Mouse (Mus musculus) hindbrain, embryonic 14.5 days (tissue): ENCODE measurements around the gene Rfx8. TPM values are rescaled to one million over a fixed set of nuclear protein-coding genes. Genes with fewer than 3 reads are reported as not detected.
"Not testable (repeated sequence)": the region's sequence is repeated elsewhere in the genome, so short reads cannot be mapped to it uniquely, and the experiment has no call there.

Experiments
- ATAC-seq: fragments of 200-750 bp; cut with Nextera tagmentation; 2 replicates; pipeline ENCODE4 v1.8.0; 2017; ENCODE audit warnings: moderate number of reproducible peaks, mild to moderate bottlenecking, moderate TSS enrichment, moderate library complexity; ENCODE audit not compliant: low FRiP score
- DNase-seq: peaks from one replicate; pipeline ENCODE4 v3.0.0-alpha.2; 2015; ENCODE audit warnings: low spot score
- H3K27ac ChIP-seq: fragments of 300-500 bp; sonication (generic); 2 replicates; pipeline ENCODE4 v1.5.1; 2014; ENCODE audit warnings: mild to moderate bottlenecking, moderate library complexity
- H3K27me3 ChIP-seq: fragments of 300-500 bp; sonication (generic); 2 replicates; pipeline ENCODE4 v1.6.1; 2014; ENCODE audit warnings: mild to moderate bottlenecking, low read length, mixed read lengths; ENCODE audit not compliant: control insufficient read depth, insufficient read depth
- H3K36me3 ChIP-seq: fragments of 300-500 bp; sonication (generic); replicated peaks from 2 replicates; pipeline ENCODE4 v1.6.1; 2014; ENCODE audit not compliant: control insufficient read depth, insufficient read depth
- H3K4me1 ChIP-seq: fragments of 300-500 bp; sonication (generic); replicated peaks from 2 replicates; pipeline ENCODE4 v1.6.1; 2014; ENCODE audit warnings: antibody characterized with exemption, low read length, mixed read lengths; ENCODE audit not compliant: control insufficient read depth, insufficient read depth
- H3K4me2 ChIP-seq: fragments of 300-500 bp; sonication (generic); replicated peaks from 2 replicates; pipeline ENCODE4 v1.6.1; 2014; ENCODE audit warnings: mild to moderate bottlenecking, moderate library complexity
- H3K4me3 ChIP-seq: fragments of 300-500 bp; sonication (generic); replicated peaks from 2 replicates; pipeline ENCODE4 v1.5.1; 2014; ENCODE audit warnings: mild to moderate bottlenecking, low read length
- H3K9ac ChIP-seq: fragments of 300-500 bp; sonication (generic); 2 replicates; pipeline ENCODE4 v1.6.1; 2014
- H3K9me3 ChIP-seq: fragments of 300-500 bp; sonication (generic); 2 replicates; pipeline ENCODE4 v1.6.1; 2016; ENCODE audit warnings: low read length; ENCODE audit not compliant: control insufficient read depth
- WGBS: fragments of 180-500 bp; shearing (Covaris S2); extraction: QIAGEN DNeasy Blood & Tissue Kit; methylation state at CpG from one replicate; pipeline ENCODE4 v1.1.7; 2014; 5-methylcytosine and 5-hydroxymethylcytosine counted together
- polyA plus RNA-seq: library from polyadenylated mRNA; unstranded; fragments of >200 nt; fragmentation: Nextera tagmentation; extraction: Ambion mirVana; gene quantifications from 2 replicates; pipeline ENCODE4 v1.2.1, GENCODE M21; 2014

Gene Rfx8
- polyA plus RNA-seq, 1 experiment from 2014 or later: 0.40 TPM

DNA sequence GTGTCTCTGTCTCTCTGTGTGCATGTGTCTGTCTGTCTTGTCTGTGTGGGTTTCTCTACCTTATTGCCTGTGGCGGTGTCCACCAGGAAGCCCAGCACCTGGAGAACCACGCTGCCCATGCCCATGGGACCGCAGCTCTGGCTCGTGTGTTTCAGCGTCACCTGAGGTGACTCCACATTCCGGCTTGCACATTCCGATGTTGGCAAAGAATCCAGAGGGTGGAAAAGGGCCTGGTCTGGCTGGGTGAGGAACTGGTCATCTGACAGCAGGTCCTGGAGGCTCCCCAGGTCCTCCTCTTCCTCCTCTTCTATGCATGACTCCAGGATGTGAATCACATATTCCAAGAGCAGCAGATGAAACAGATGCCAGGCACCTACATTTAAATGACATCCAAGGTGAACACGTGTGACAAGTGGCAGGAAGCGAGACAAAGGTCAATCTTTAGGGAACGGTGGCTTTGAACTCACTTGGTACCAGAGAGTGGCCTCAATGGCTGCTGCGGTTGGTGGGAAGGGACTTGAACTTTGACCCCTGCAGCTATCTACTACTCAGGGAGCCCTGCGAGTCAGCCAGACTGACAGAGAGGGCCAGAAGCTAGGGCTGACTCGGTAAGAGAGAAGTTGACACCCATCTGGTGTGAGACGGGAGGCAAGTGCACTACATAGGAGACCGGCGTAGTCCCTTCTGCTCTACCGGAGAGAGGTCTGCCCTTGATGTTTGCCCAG, 50.4 kb downstream of the Rfx8 start:
- 91% methylated on average over 17 of the region's 17 CpGs for WGBS
- DNase-seq (no peak), ATAC-seq (no peak)
- Histone ChIP-seq H3K36me3 (no peaks in the 10 kb centered on the region), H3K4me2 (no peak overlapping the region), H3K9me3 (0 out of 2 replicates have a peak, but pooled peaks cover 5% of the 10 kb centered on the region), H3K27me3 (no peaks in the 10 kb centered on the region), H3K4me3 (no peak overlapping the region), H3K4me1 (no peaks in the 10 kb centered on the region; the same call in 1 of the 2 replicates), H3K9ac (no peak overlapping the region), H3K27ac (no peak overlapping the region)

GRCm38 (mm10) chr1:39666751-39667252, 54.0 kb downstream of the Rfx8 start:
- Histone ChIP-seq H3K9ac (no peak overlapping the region), H3K4me1 (no peaks in the 10 kb centered on the region; the same call in 1 of the 2 replicates), H3K9me3 (0 out of 2 replicates have a peak, but pooled peaks cover 5% of the 10 kb centered on the region), H3K36me3 (no peaks in the 10 kb centered on the region), H3K4me3 (no peak overlapping the region), H3K27ac (no peak overlapping the region), H3K27me3 (no peaks in the 10 kb centered on the region), H3K4me2 (no peak overlapping the region)
- 51% methylated on average over 12 of the region's 12 CpGs for WGBS
- no peak for DNase-seq
- ATAC-seq: peak; percentile 57

DNA sequence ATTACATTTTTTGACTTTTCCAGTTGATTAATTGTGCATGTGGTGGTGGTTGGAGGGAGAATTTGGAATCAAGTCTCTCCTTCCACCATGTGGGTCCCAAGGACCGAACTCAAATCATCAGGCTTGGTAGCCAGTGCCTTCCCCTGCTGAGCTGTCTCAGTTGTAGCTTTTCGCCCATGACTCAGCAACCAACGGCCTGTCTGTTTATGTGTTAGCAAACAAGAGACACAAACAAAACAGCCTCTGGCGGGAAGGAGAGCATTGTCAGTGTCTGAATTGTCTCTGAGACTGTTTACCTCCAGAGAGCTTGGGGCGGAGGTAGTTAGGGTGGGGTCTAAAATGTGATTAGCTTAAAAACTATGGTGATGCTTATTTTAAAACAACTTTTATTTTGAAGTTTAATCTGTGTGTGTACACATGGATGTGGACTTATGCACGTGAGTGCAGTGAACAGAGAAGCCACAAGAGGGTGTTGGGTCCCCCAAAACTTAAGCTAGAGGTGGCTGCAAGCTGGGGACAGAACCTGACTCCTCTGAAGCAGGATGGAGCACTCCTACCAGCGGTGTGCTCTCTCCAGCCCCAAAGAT, 56.7 kb downstream of the Rfx8 start:
- 89% methylated on average over 7 of the region's 7 CpGs for WGBS
- no peaks in the 10 kb centered on the region for H3K27me3 ChIP-seq

DNA sequence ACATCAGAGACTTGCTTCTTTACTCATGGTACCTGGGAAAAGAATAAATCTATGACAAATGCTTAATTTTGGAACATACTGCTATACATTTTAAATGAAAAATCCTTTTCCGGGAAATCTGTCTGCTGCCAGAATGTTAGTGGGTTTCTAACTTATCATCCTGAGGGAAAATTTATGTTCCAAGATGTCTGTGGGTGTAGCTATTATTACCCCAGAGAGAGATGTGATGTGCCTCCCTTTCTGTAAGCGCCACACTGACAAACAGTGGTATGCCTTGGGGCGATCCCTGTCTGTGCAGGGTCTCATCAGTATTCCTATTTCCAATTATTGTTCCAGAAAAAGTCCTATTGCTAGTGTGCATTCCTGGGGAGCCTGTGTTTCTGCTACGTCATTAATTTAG, 57.7 kb downstream of the Rfx8 start:
- Histone ChIP-seq H3K36me3 (no peaks in the 10 kb centered on the region), H3K4me3 (no peak overlapping the region), H3K4me1 (no peaks in the 10 kb centered on the region; the same call in 1 of the 2 replicates), H3K4me2 (no peak overlapping the region), H3K27me3 (no peaks in the 10 kb centered on the region), H3K9ac (no peak overlapping the region), H3K9me3 (no peaks in the 10 kb centered on the region), H3K27ac (no peak overlapping the region)
- WGBS: 63% methylated on average over 4 of the region's 4 CpGs
- ATAC-seq: 0 out of 2 replicates have a peak, but pooled peaks have one; percentile 37
- no peak for DNase-seq

More for the DNA sequence above, 56.7 kb downstream of the Rfx8 start:
- H3K9me3 ChIP-seq: no peaks in the 10 kb centered on the region
- ATAC-seq (no peak), DNase-seq (no peak)
- H3K4me2 ChIP-seq: no peak overlapping the region
- no peaks in the 10 kb centered on the region for H3K36me3 ChIP-seq
- no peaks in the 10 kb centered on the region; the same call in 1 of the 2 replicates for H3K4me1 ChIP-seq
- H3K4me3 ChIP-seq: no peak overlapping the region
- no peak overlapping the region for H3K27ac ChIP-seq
- no peak overlapping the region for H3K9ac ChIP-seq

DNA sequence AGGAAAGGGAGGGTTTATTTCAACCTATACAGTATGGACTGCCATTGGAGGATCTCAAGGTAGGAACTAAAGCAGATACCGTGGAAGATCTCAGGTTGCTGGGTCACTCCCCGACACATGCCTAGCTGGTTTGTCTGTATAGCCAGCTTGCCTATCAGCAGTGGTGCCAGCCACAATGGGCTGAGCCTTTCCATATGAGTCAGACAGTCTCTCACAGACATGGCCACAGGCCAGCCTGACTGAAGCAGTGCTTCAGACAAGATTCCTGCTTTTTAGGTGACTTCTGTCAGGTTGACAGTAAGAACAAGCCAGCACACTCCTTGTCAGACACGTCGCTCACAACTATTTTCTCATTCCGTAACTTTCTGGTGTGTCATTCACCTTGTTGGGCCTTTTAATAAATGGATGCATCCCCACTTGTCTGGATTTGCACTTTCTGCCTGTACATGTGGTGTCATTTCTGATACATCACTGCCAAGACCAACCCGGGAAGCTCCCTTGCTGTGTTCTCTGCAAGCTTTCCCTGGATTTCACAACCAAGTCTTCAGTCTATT, 63.7 kb downstream of the Rfx8 start:
- no peak for ATAC-seq
- no peak overlapping the region for H3K27ac ChIP-seq
- H3K9ac ChIP-seq: no peak overlapping the region
- peaks cover 4% of the 10 kb centered on the region; the same call in 1 of the 2 replicates for H3K27me3 ChIP-seq
- no peak overlapping the region for H3K4me2 ChIP-seq
- 89% methylated on average over 6 of the region's 6 CpGs for WGBS
- no peak overlapping the region for H3K4me3 ChIP-seq
- no peaks in the 10 kb centered on the region for H3K36me3 ChIP-seq
- H3K9me3 ChIP-seq: no peaks in the 10 kb centered on the region
- no peaks in the 10 kb centered on the region for H3K4me1 ChIP-seq
- DNase-seq: no peak

- not testable (repeated sequence) for H3K4me3 ChIP-seq, H3K36me3 ChIP-seq, H3K27ac ChIP-seq, H3K9me3 ChIP-seq, DNase-seq, H3K4me2 ChIP-seq, H3K27me3 ChIP-seq, H3K9ac ChIP-seq, H3K4me1 ChIP-seq, ATAC-seq
- WGBS: 90% methylated on average over 18 of the region's 18 CpGs
These were observed 65.9 kb downstream of the Rfx8 start for GRCm38 (mm10) chr1:39654901-39655300.

DNA sequence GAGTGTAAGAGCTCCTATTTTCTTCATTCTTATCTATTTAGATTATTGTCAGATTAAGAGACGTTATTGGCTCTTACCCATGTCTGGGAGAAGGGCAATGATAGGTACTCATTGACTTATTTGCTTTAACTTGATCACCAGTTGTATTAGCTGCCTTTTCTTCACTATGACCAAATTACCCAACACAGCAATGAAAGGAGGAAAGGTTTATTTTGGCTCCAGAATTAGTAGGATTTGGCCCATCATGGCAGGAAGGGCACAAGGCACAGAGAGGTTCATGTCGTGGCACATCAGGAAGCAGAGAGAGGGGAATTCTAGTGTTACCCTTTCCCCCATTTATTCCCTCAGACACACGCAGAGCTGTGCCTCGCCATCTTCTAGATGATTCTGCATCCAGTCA, 67.8 kb downstream of the Rfx8 start:
- Histone ChIP-seq H3K9me3 (no peaks in the 10 kb centered on the region), H3K4me2 (no peak overlapping the region), H3K9ac (no peak overlapping the region), H3K27ac (no peak overlapping the region), H3K4me1 (0 out of 2 replicates have a peak, but pooled peaks cover 9% of the 10 kb centered on the region), H3K27me3 (peaks cover 9% of the 10 kb centered on the region; the same call in 1 of the 2 replicates), H3K4me3 (no peak overlapping the region), H3K36me3 (no peaks in the 10 kb centered on the region)
- ATAC-seq (no peak), DNase-seq (no peak)
- WGBS: 90% methylated on average over 4 of the region's 4 CpGs

DNA sequence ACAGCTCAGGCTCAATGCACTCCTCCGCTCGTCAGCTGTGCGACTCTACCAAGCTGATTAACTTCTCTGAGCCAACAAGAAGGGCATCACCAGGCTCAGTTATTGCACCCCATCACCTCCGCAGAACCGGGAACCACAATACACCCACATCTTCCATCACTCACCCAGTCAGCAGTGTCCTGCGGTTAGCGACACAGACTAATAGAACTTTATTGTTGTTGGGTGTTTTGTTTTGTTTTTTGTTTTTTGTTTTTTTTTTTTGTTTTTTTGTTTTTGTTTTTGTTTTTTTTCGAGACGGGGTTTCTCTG, 69.6 kb downstream of the Rfx8 start, which contains the start of gene Creg2:
Gene Creg2, minus strand, starts transcription at position 234 of the 308 bp plus-strand sequence.
- Histone ChIP-seq H3K9ac (peak within 1 kb of the TSS; percentile 60), H3K4me3 (peak within 1 kb of the TSS; percentile 50), H3K4me2 (peak within 1 kb of the TSS; percentile 87), H3K27me3 (peaks cover 9% of the 10 kb centered on the region; the same call in 1 of the 2 replicates), H3K9me3 (no peaks in the 10 kb centered on the region), H3K36me3 (no peaks in the 10 kb centered on the region), H3K4me1 (peaks cover 12% of the 10 kb centered on the region; the same call in 1 of the 2 replicates), H3K27ac (peak within 1 kb of the TSS; percentile 68)
- WGBS: 41% methylated on average over 9 of the region's 9 CpGs
- DNase-seq (no peak), ATAC-seq (peak; percentile 44; the same call in 1 of the 2 replicates)
